Mouse (Mus musculus) kidney, adult 2 months (tissue): ENCODE data around the gene Commd8.

ENCODE experiments used
- CTCF ChIP-seq: fragments of 200-500 bp; conservative IDR thresholded peaks from 2 replicates; pipeline ENCODE4 v1.5.1; 2011; ENCODE audit warnings: low read depth, mild to moderate bottlenecking, control low read depth, low read length, moderate library complexity, mixed read lengths; ENCODE audit not compliant: insufficient read depth, insufficient read length
- POLR2A ChIP-seq: fragments of 200-500 bp; IDR thresholded peaks from one replicate; pipeline ENCODE4 v1.6.1; 2011; ENCODE audit warnings: low read depth, low read length, control low read depth

- TF ChIP-seq CTCF (no peak), POLR2A (no peak)
Observed at GRCm38 (mm10) chr5:72158667-72159066, 9.3 kb downstream of the Commd8 start.
